Mouse (Mus musculus) small intestine, adult 2 months (tissue): ENCODE results near the gene Adamtsl3.

Experiments
- CTCF ChIP-seq: fragments of 200-500 bp; IDR thresholded peaks from 2 replicates; pipeline ENCODE4 v1.5.1; 2012; ENCODE audit warnings: low read depth, mild to moderate bottlenecking, control low read depth, inconsistent platforms, low read length, moderate library complexity, mixed read lengths; ENCODE audit not compliant: insufficient replicate concordance, insufficient read length; ENCODE audit errors: extremely low read depth
- POLR2A ChIP-seq: fragments of 200-500 bp; IDR thresholded peaks from 2 replicates; pipeline ENCODE4 v1.6.1; 2012; ENCODE audit warnings: low read depth, mild to moderate bottlenecking, control low read depth, inconsistent platforms, low read length, moderate library complexity

GRCm38 (mm10) chr7:82395751-82396512 is 60.4 kb downstream of the Adamtsl3 start:
- TF ChIP-seq CTCF, result no peak
- TF ChIP-seq POLR2A, result no peak
